Mouse (Mus musculus): ENCODE data around the gene Gpr156. TPM values are rescaled to one million over a fixed set of nuclear protein-coding genes. Genes with fewer than 3 reads are reported as not detected.
A peak's percentile ranks its signal among the peaks of the same experiment; 100 is the strongest.
"Not testable (repeated sequence)": the region's sequence is repeated elsewhere in the genome, so short reads cannot be mapped to it uniquely, and the experiment has no call there.

Gene Gpr156
- polyA plus RNA-seq, 1 experiment from 2014 or later, result 1.1 TPM

DNA sequence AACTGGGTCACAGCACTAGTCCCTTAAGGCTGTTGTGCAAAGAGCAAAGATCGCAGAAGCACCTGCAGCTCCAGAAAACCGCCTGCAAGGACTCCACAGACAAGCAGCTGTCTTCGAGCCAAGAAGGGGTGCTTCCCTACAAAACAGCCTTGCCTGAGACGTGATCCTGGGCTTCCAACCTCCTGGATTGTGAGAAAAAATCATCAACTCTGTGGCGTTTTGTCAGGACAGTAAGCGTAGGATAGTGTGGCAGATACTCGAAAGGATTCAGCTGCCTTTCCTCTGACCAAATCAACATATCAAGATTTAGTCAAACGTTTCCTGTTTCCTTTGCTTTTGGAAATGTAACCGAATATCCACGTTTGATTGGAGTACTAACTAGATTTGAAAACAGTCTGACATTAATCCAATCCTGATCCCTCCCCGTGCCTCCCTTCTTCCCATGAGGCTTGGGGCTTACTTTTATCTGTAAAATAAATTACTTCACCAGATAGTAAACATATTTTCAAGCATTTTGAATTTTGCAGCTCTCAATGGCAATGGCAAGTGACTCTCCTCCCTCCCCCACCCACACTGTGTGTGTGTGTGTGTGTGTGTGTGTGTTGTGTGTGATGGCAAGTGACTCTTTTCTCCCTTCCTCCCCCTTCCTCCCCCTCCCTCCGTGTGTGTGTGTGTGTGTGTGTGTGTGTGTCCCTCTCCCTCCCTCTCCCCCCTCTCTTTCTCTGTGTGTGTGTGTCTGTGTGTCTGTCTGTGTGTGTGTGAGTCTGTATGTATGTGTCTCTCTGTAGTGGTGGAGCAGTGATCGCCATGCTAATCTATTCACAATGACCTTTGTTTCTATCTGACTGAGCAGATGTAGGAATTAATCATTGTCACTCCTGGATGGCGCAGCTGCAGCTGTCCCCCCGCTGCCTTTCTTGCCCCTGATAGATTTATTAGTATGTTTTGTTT lies 47.3 kb downstream of the Gpr156 start:
- H3K27ac ChIP-seq (ENCODE audit: low read depth, low read length), result peak overlapping the region; percentile 59

DNA sequence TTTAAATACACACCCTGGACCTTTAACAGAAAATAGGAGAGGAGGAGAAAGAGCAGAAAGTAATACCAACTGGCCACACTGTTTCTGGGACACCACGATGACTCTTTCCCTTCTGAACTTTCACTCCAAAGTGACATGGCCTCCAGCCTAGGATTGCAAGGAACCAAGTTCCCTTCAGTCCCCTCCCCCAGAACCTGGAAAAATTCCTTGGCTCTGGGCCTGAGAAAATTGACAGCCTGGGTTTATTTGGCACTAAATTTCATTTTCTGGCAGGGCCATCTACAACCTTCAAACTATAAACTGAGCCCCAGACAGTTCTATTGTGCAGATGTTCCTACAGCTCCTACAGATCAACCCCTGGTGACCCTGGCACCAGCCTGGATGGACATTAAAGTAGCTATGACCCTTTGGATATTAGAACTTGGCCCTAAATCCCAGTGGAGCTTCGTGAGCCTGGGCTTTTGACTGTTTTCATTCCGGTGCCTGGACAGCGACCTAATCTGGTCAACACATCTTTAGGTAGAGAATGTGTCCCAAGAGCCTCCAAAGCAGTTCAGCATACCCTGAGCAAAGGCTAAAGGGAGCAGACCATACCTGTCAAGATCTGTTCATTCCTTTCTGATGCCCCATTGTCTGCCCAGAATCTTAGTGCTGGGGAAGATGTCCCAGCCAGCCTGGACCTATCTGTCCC lies 48.2 kb downstream of the Gpr156 start:
- 23% methylated on average over 4 of the region's 4 CpGs for WGBS
- Histone ChIP-seq H3K36me3 (ENCODE audit: control insufficient read depth, insufficient read depth, low read length) (no peaks in the 10 kb centered on the region), H3K4me3 (ENCODE audit: low read length) (no peak overlapping the region), H3K4me2 (replicated peaks; ENCODE audit: low read depth, low read length) (no peak overlapping the region), H3K27ac (ENCODE audit: low read depth, low read length) (peak overlapping the region; percentile 59), H3K27me3 (ENCODE audit: control insufficient read depth, insufficient read depth, low read length) (no peaks in the 10 kb centered on the region), H3K9me3 (ENCODE audit: control insufficient read depth, low read length) (no peaks in the 10 kb centered on the region), H3K4me1 (ENCODE audit: control insufficient read depth, insufficient read depth, low read length) (peaks cover 24% of the 10 kb centered on the region), H3K9ac (ENCODE audit: low read depth, low read length) (no peak overlapping the region)
- no peak for ATAC-seq (ENCODE audit: low FRiP score, low TSS enrichment)

More for the DNA sequence above, 47.3 kb downstream of the Gpr156 start:
- Histone ChIP-seq H3K9ac (ENCODE audit: low read depth, low read length) (no peak overlapping the region; the same call in 1 of the 2 replicates), H3K36me3 (ENCODE audit: control insufficient read depth, insufficient read depth, low read length) (no peaks in the 10 kb centered on the region), H3K4me3 (ENCODE audit: low read length) (no peak overlapping the region; the same call in 1 of the 2 replicates), H3K9me3 (ENCODE audit: control insufficient read depth, low read length) (no peaks in the 10 kb centered on the region), H3K4me1 (ENCODE audit: control insufficient read depth, insufficient read depth, low read length) (peaks cover 24% of the 10 kb centered on the region), H3K4me2 (replicated peaks; ENCODE audit: low read depth, low read length) (peak overlapping the region; percentile 39), H3K27me3 (ENCODE audit: control insufficient read depth, insufficient read depth, low read length) (no peaks in the 10 kb centered on the region)
- peak; percentile 86 for ATAC-seq (ENCODE audit: low FRiP score, low TSS enrichment)
- WGBS, result 12% methylated on average over 15 of the region's 15 CpGs

DNA sequence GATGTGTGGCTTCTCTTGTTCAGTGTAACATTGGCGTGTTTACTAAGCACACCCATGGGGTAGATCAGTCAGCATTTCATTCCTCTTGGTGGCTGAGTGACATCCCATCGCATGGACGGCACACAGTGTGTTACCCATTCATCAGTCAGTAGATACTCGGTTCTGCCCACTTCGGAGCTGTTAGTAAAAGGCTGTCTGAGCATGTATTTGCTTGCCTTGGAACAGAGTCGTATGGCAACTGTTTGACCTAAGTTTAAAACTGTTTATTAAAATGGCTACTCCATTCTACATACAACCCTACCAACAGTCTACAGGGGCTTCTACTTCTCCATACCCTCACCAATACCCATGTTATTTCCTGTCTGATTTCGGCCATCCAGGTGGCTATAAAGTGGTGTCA lies 50.6 kb downstream of the Gpr156 start:
- ATAC-seq (ENCODE audit: low FRiP score, low TSS enrichment), result no peak
- Histone ChIP-seq H3K9me3 (ENCODE audit: control insufficient read depth, low read length) (no peaks in the 10 kb centered on the region), H3K9ac (ENCODE audit: low read depth, low read length) (no peak overlapping the region), H3K27ac (ENCODE audit: low read depth, low read length) (no peak overlapping the region), H3K4me1 (ENCODE audit: control insufficient read depth, insufficient read depth, low read length) (peaks cover 24% of the 10 kb centered on the region), H3K4me3 (ENCODE audit: low read length) (no peak overlapping the region), H3K4me2 (replicated peaks; ENCODE audit: low read depth, low read length) (no peak overlapping the region), H3K27me3 (ENCODE audit: control insufficient read depth, insufficient read depth, low read length) (no peaks in the 10 kb centered on the region), H3K36me3 (ENCODE audit: control insufficient read depth, insufficient read depth, low read length) (no peaks in the 10 kb centered on the region)
- 95% methylated on average over 7 of the region's 7 CpGs for WGBS

DNA sequence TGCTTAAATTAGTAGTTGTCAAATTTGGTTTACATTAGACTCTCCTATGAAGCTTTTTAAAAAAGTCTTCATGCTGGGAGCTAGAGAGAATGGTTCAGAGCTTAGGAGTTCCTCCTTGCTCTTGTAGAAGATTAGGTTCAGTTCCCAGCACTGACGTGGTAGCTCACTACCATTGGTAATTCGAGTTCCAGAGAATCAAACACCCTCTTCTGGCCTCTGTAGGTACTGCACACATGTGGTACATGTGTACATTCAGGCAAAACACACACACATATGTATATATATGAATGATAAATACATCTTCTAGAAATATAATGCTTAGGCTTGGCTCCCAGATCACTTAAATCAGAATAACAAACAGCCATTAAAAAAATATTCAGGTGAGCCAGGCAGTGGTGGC lies 51.1 kb downstream of the Gpr156 start:
- H3K9ac ChIP-seq (ENCODE audit: low read depth, low read length), result no peak overlapping the region
- H3K4me1 ChIP-seq (ENCODE audit: control insufficient read depth, insufficient read depth, low read length), result peaks cover 24% of the 10 kb centered on the region
- ATAC-seq (ENCODE audit: low FRiP score, low TSS enrichment), result no peak
- H3K4me2 ChIP-seq (replicated peaks; ENCODE audit: low read depth, low read length), result no peak overlapping the region
- no peak overlapping the region for H3K27ac ChIP-seq (ENCODE audit: low read depth, low read length)
- no peak overlapping the region for H3K4me3 ChIP-seq (ENCODE audit: low read length)
- H3K27me3 ChIP-seq (ENCODE audit: control insufficient read depth, insufficient read depth, low read length), result no peaks in the 10 kb centered on the region
- no peaks in the 10 kb centered on the region for H3K36me3 ChIP-seq (ENCODE audit: control insufficient read depth, insufficient read depth, low read length)
- no peaks in the 10 kb centered on the region for H3K9me3 ChIP-seq (ENCODE audit: control insufficient read depth, low read length)
- 71% methylated on average over 2 of the region's 2 CpGs for WGBS

DNA sequence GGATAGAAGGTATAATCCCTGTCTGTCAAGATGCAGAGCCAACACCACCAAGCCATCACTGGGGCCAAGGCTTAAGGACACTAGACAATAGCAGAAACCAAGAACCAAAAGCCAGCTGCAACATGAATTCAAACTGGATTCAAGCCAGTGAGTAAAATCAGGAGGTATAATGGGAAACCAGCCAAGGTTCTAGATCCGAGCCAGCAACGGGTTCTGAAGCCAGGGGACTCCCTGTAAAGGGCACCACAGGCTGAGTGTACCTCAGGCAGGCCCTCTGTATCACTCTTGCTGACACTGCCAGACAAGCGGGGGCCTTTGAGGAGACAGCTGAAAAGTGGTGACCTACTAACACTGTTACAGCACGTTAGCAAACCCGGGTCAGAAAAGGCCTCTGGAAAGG lies 55.2 kb downstream of the Gpr156 start:
- Histone ChIP-seq H3K27me3 (ENCODE audit: control insufficient read depth, insufficient read depth, low read length) (no peaks in the 10 kb centered on the region; the same call in 1 of the 2 replicates), H3K4me2 (replicated peaks; ENCODE audit: low read depth, low read length) (no peak overlapping the region), H3K9ac (ENCODE audit: low read depth, low read length) (no peak overlapping the region), H3K9me3 (ENCODE audit: control insufficient read depth, low read length) (no peaks in the 10 kb centered on the region), H3K36me3 (ENCODE audit: control insufficient read depth, insufficient read depth, low read length) (no peaks in the 10 kb centered on the region), H3K4me3 (ENCODE audit: low read length) (no peak overlapping the region), H3K4me1 (ENCODE audit: control insufficient read depth, insufficient read depth, low read length) (0 out of 2 replicates have a peak, but pooled peaks cover 3% of the 10 kb centered on the region), H3K27ac (ENCODE audit: low read depth, low read length) (no peak overlapping the region)
- ATAC-seq (ENCODE audit: low FRiP score, low TSS enrichment), result no peak
- WGBS, result 47% methylated on average over 5 of the region's 5 CpGs

DNA sequence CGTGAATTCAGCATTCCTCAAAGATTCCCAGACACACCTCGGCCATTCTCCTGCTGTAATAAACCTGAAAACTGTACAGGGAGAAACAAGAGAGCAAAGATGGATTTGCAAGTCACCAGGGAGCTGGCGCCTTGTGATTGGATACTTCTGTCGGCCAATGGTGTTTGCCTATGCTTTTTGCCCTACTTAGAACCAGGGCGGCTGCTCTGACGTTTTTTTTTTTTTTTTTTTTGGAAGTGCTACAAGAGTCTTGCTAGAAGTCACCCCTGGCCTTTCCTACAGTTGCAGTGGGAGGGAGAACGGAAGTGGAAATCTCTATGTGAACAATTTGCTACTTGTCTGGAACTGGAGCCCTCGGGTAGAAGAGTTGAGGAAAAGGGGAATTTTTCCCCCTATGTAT lies 56.1 kb downstream of the Gpr156 start:
- ATAC-seq (ENCODE audit: low FRiP score, low TSS enrichment), result no peak
- Histone ChIP-seq H3K27ac (ENCODE audit: low read depth, low read length) (no peak overlapping the region), H3K4me3 (ENCODE audit: low read length) (no peak overlapping the region), H3K27me3 (ENCODE audit: control insufficient read depth, insufficient read depth, low read length) (no peaks in the 10 kb centered on the region; the same call in 1 of the 2 replicates), H3K9me3 (ENCODE audit: control insufficient read depth, low read length) (no peaks in the 10 kb centered on the region), H3K4me2 (replicated peaks; ENCODE audit: low read depth, low read length) (no peak overlapping the region), H3K36me3 (ENCODE audit: control insufficient read depth, insufficient read depth, low read length) (no peaks in the 10 kb centered on the region), H3K4me1 (ENCODE audit: control insufficient read depth, insufficient read depth, low read length) (0 out of 2 replicates have a peak, but pooled peaks cover 3% of the 10 kb centered on the region), H3K9ac (ENCODE audit: low read depth, low read length) (no peak overlapping the region)
- WGBS, result 50% methylated on average over 8 of the region's 8 CpGs

DNA sequence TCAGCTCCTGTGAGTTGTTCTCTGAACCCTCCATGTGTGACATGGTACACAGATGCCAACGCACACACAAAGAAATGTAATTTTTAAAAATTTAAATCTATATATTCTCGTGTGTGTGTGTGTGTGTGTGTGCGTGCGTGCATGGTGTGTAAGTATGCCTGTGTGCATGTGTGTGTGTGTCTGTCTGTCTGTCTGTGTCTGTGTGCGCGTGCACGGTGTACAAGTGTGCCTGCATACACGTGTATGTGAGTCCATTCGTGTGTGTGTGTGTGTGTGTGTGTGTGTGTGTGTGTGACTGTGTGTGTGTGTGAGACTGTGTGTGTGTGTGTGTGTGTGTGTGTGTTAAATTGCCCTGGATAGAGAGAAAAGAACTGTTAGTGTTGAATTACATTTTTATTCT lies 56.9 kb downstream of the Gpr156 start:
- ATAC-seq (ENCODE audit: low FRiP score, low TSS enrichment); H3K9me3 ChIP-seq (ENCODE audit: control insufficient read depth, low read length); H3K4me3 ChIP-seq (ENCODE audit: low read length); H3K27ac ChIP-seq (ENCODE audit: low read depth, low read length); H3K4me1 ChIP-seq (ENCODE audit: control insufficient read depth, insufficient read depth, low read length); H3K9ac ChIP-seq (ENCODE audit: low read depth, low read length); H3K27me3 ChIP-seq (ENCODE audit: control insufficient read depth, insufficient read depth, low read length); H3K4me2 ChIP-seq (replicated peaks; ENCODE audit: low read depth, low read length); H3K36me3 ChIP-seq (ENCODE audit: control insufficient read depth, insufficient read depth, low read length): not testable (repeated sequence)
- 90% methylated on average over 9 of the region's 9 CpGs for WGBS

DNA sequence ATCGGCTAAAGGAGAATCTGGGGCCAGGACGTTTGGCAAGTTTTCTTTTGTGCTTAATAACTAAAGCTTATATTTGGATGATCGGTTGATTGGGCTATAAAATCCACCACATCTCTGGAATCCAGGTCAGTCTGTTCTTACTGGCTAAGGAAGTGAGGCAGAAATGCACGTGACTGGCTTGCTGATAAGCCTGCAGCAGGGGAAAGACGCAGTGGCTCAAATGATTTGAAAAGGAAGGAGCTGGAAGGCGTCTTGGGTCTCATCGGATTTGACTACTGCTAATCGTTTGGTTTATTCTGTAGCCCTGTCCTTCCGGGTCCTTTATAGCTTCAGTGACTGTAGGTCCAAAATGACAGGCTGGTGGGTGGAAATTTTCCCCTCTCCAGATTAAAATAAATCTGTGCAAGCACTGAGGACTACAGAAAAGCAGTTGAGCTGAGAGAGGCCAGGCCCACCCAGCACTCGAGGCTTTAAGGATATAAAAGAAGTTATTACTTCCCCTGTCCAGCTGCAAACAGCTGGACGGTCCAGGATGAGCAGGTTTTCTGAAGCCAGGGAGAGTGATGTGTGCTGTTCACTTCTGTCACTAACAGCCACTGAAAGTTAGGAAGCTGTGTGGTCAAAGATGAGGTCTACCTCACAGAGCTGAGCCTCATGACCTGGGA lies 57.7 kb downstream of the Gpr156 start:
- no peak overlapping the region for H3K9ac ChIP-seq (ENCODE audit: low read depth, low read length)
- no peak overlapping the region for H3K27ac ChIP-seq (ENCODE audit: low read depth, low read length)
- H3K9me3 ChIP-seq (ENCODE audit: control insufficient read depth, low read length), result no peaks in the 10 kb centered on the region
- no peak overlapping the region for H3K4me2 ChIP-seq (replicated peaks; ENCODE audit: low read depth, low read length)
- no peaks in the 10 kb centered on the region for H3K36me3 ChIP-seq (ENCODE audit: control insufficient read depth, insufficient read depth, low read length)
- 62% methylated on average over 11 of the region's 11 CpGs for WGBS
- H3K4me3 ChIP-seq (ENCODE audit: low read length), result no peak overlapping the region
- no peak for ATAC-seq (ENCODE audit: low FRiP score, low TSS enrichment)
- 0 out of 2 replicates have a peak, but pooled peaks cover 3% of the 10 kb centered on the region for H3K4me1 ChIP-seq (ENCODE audit: control insufficient read depth, insufficient read depth, low read length)
- no peaks in the 10 kb centered on the region; the same call in 1 of the 2 replicates for H3K27me3 ChIP-seq (ENCODE audit: control insufficient read depth, insufficient read depth, low read length)
